Mouse (Mus musculus) stomach, postnatal 0 days (tissue): ENCODE results near the gene Mrpl52.

Experiments used
- CTCF ChIP-seq: IDR thresholded peaks from 2 replicates; pipeline ENCODE4 v1.5.1; 2016; ENCODE audit warnings: antibody characterized with exemption, low read depth, mild to moderate bottlenecking, moderate library complexity
- EP300 ChIP-seq: optimal IDR thresholded peaks from 2 replicates; pipeline ENCODE3; 2016; ENCODE audit warnings: antibody characterized with exemption

DNA sequence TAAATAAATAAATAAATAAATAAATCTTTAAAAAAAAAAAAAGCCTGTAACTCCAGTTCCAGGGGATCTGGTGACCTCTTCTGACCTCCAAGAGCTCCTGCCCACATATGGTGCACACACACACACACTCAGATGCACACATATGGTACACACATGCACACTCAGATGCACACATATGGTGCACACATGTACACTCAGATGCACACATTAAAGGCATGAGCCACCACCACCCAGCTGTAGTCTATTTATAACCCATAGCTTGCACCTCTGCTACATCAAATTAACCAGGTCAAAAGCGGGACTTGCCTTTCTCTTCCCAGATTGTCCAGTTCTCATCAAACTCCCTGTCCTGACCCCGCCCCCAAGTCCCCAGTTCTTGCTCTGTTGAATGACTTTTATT is 5.7 kb upstream of the Mrpl52 start:
- TF ChIP-seq CTCF, result no peak
- TF ChIP-seq EP300, result no peak
